Mouse (Mus musculus) E14TG2a.4 (cell line): ENCODE results near the gene Plk3.

ENCODE experiments used
- CTCF ChIP-seq: conservative IDR thresholded peaks from 2 replicates; pipeline ENCODE4 v1.5.1; 2014; ENCODE audit warnings: low read length
- POU5F1 ChIP-seq: IDR thresholded peaks from 2 replicates; pipeline ENCODE4 v1.6.1; 2014; ENCODE audit warnings: low read length, borderline replicate concordance

DNA sequence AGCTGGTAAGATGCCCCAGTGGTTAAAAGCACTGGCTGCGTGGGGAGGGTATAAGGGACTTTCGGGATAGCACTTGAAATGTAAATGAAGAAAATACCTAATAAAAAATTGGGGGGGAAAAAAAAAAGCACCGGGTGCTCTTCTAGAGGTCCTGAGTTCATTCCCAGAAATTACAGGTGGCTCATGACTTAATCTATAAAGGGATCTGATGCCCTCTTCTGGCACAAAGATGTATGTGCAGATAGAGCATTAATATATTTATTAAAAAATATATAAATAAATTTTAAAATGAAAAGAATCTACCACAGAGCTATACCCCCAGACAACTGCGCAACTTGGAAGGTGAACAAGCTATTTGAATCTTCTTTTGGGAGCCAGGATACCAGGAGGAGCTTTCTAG, 6.8 kb upstream of the Plk3 start:
- TF ChIP-seq CTCF (peak; percentile 15; the same call in 1 of the 2 replicates), POU5F1 (no peak)
